Mouse (Mus musculus): ENCODE measurements around the gene Olfr996.
"Not testable (repeated sequence)": the region's sequence is repeated elsewhere in the genome, so short reads cannot be mapped to it uniquely, and the experiment has no call there.

The Olfr996 gene

DNA sequence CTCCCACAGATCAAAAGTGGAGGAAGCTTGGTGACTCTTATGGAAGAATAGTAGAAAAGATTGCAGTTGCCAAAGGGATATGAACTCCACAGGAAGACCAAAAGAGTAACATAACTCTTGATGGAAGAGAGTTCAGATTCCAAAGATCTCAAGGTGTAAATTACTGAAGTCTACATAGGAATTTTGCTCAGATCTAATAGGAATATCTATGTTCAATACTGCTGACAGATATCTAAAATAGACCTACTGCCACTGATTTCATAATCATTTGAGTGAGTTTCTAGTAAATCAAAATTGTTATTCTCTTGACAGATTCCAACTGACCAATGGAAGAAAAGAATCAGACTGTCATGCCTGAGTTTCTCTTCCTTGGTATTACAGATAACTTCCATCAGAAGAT, at the start of gene Olfr996:
TSS of gene Olfr996 (plus strand) at position 301 of the 400 bp plus-strand sequence.
- no peaks in the 10 kb centered on the region for H3K27me3 ChIP-seq (ENCODE audit: control insufficient read depth, insufficient read depth, low read length, poor library complexity, severe bottlenecking)
- no peak for DNase-seq (ENCODE audit: low read depth, low spot score)
- H3K36me3 ChIP-seq (ENCODE audit: control insufficient read depth, insufficient read depth, low read length, poor library complexity, severe bottlenecking) = no peaks in the 10 kb centered on the region

DNA sequence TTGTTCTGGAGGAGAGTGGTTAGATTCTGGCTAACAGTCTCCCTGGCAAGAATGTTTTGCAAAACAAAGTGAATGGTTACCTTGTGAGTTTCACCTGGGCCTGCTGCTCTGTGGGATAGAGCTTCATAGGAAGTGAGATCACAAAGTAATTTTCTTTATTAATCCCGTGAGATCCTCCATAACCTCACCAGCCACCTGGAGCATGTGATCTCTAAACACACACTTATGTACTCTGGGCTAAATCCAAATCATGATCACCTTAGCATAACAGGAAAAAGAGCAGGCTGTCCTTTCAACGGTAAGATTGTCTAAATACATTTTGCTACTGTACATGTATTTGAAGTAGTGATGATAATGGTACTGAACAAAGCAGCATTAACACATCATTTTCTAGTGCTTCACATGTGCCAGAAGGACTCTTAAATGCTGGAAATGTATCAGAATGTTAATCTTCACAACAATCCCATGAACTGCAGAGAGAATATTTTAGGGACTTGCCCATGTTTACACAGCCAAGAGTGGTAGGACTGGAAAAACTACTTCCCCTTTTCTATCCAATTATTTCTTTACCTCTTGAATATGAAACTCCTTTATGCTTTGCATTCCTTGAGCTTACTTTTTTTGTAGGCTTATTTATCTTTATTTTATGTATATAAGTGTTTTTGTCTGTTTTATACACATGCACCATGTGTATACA, 46.8 kb upstream of the Olfr996 start:
- H3K36me3 ChIP-seq (ENCODE audit: control insufficient read depth, insufficient read depth, low read length, poor library complexity, severe bottlenecking) = no peaks in the 10 kb centered on the region
- no peak for DNase-seq (ENCODE audit: low read depth, low spot score)
- H3K27me3 ChIP-seq (ENCODE audit: control insufficient read depth, insufficient read depth, low read length, poor library complexity, severe bottlenecking) = no peaks in the 10 kb centered on the region

DNA sequence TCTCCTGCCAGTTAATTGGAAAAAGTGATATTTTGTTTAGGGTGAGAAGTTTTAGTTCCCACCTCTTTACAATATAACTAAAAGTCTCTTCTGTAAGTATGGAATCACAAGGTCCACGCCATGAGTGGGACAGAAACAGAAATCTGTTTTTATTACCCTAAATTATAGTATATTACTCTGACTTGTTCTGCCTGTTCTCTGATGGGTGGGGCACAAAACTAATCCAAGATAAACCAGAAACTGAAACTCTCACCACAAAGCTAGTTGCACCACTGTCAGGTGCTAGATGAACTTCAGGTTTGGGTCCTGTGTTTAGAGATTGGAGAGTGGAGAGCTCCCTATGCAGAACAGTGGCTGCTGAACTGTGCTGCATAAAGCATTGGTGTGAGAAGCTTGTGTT, 45.1 kb upstream of the Olfr996 start:
- H3K36me3 ChIP-seq (ENCODE audit: control insufficient read depth, insufficient read depth, low read length, poor library complexity, severe bottlenecking) = no peaks in the 10 kb centered on the region

DNA sequence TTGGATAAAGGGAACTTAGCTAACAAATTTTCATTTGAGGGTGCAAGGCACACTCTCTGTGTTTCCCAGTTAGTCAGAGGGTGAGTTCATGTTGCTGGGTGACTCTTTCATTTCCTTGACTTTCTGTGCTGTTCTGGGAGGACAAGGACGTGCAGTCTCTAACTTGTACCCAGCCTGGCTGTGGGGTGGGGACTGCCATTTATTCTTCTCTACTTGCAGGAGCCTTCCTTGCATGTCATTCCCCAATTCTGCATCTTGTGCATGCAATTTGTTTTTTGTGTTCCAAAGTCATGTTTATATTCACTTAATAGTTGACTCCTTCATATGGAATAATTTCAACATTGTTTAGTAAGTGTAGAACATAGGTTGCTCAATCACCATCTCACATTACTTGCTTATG, 24.2 kb upstream of the Olfr996 start:
- Histone ChIP-seq H3K36me3 (ENCODE audit: control insufficient read depth, insufficient read depth, low read length, poor library complexity, severe bottlenecking) (no peaks in the 10 kb centered on the region), H3K27me3 (ENCODE audit: control insufficient read depth, insufficient read depth, low read length, poor library complexity, severe bottlenecking) (no peaks in the 10 kb centered on the region)
- DNase-seq (ENCODE audit: low read depth, low spot score) = no peak

More for the DNA sequence above, 45.1 kb upstream of the Olfr996 start:
- H3K27me3 ChIP-seq (ENCODE audit: control insufficient read depth, insufficient read depth, low read length, poor library complexity, severe bottlenecking) = no peaks in the 10 kb centered on the region
- DNase-seq (ENCODE audit: low read depth, low spot score) = no peak

DNA sequence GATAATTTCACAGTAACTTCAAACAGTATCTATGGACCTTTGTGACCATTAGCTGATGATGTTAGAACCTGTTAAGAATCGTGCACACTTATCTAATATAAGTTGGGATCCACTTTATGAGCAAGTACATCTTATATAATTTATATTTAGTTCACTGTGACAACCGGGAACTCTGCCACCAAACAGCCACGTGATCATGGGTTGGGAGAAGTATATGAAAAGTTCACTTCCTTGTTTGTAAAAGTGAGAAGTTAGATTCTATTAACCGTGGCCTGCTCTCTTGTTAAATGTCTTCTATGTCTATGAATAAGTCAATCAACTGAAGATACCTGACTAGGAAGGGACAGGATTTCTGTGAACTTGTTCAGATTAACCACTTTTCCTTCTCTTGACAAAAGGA, 18.8 kb upstream of the Olfr996 start:
- Histone ChIP-seq H3K36me3 (ENCODE audit: control insufficient read depth, insufficient read depth, low read length, poor library complexity, severe bottlenecking) (no peaks in the 10 kb centered on the region), H3K27me3 (ENCODE audit: control insufficient read depth, insufficient read depth, low read length, poor library complexity, severe bottlenecking) (no peaks in the 10 kb centered on the region)
- DNase-seq (ENCODE audit: low read depth, low spot score) = no peak

DNA sequence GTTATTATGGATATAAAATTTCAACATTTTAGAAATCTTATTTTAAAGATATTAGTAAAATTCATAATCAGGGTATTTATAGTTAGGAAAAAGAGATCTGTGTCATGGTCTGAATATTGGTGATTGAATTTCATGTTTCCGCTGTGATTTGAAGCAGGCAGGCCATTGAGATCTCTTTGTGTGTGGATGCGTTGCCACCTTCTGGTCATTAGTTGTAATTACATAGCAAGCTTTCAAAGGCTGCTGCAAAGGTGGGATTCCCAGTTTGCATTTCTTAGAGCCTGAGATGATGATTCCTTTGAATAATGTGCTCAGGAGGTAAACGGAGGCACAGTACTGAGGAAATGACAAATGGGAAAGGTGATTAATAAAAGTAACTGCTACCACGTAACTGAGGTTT, 17.8 kb upstream of the Olfr996 start:
- Histone ChIP-seq H3K36me3 (ENCODE audit: control insufficient read depth, insufficient read depth, low read length, poor library complexity, severe bottlenecking) (no peaks in the 10 kb centered on the region), H3K27me3 (ENCODE audit: control insufficient read depth, insufficient read depth, low read length, poor library complexity, severe bottlenecking) (no peaks in the 10 kb centered on the region)
- peak; percentile 11 for DNase-seq (ENCODE audit: low read depth, low spot score)

DNA sequence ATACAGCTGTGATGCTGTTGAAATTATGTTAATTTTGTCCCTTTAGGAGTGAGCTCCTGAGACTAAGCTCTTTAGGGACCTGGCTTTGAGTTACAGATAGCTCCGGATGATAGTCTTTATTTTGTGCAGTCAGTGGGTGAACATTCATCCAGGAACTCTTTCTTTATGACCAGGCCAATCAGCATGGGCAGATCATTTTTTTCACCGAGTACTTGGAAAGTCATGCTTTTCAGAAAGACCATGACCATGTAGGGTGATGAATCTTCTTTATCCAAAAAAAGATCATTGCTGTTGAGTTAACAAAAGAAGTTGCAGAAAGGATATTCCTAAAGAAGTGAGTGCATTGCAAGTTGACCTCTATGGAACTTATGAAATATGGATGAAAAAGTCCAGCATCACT, 9.6 kb downstream of the Olfr996 start, which contains the start of gene Olfr998:
TSS of gene Olfr998 (plus strand) at position 301 of the 400 bp plus-strand sequence.
- H3K27me3 ChIP-seq (ENCODE audit: control insufficient read depth, insufficient read depth, low read length, poor library complexity, severe bottlenecking); H3K36me3 ChIP-seq (ENCODE audit: control insufficient read depth, insufficient read depth, low read length, poor library complexity, severe bottlenecking); DNase-seq (ENCODE audit: low read depth, low spot score): not testable (repeated sequence)

DNA sequence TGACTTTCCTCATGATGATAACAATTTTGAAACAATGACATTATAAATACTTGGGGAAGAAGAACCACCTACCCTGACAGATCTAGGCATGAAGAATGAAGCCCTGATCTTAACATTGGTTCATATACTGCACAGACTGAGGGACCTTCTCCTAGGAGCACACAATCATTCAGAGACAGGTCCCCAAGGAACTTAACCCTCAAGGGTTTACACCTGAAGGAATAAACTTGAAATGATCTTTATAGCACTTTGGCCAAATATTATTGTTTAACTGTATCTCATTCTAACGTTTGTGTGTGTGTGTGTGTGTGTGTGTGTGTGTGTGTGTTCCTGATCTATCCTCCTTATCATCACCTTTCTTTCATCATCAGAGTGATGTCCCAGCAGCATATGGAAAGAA, 32.8 kb downstream of the Olfr996 start, which contains the start of gene Olfr1000:
TSS of gene Olfr1000 (minus strand) at position 101 of the 400 bp plus-strand sequence.
- no peak for DNase-seq (ENCODE audit: low read depth, low spot score)
- no peaks in the 10 kb centered on the region for H3K27me3 ChIP-seq (ENCODE audit: control insufficient read depth, insufficient read depth, low read length, poor library complexity, severe bottlenecking)
- no peaks in the 10 kb centered on the region for H3K36me3 ChIP-seq (ENCODE audit: control insufficient read depth, insufficient read depth, low read length, poor library complexity, severe bottlenecking)

Data from splenic B cell, adult 2 months (primary cell).